Mouse (Mus musculus) frontal cortex, adult (tissue): Measurements from ENCODE around the gene Cmc2.

Experiments used
- ATAC-seq: cut with Nextera tagmentation; 2 replicates; pipeline ENCODE4 v1.9.2; 2017; ENCODE audit warnings: mild to moderate bottlenecking, moderate library complexity, mixed read lengths; ENCODE audit not compliant: low TSS enrichment

Gene Cmc2

DNA sequence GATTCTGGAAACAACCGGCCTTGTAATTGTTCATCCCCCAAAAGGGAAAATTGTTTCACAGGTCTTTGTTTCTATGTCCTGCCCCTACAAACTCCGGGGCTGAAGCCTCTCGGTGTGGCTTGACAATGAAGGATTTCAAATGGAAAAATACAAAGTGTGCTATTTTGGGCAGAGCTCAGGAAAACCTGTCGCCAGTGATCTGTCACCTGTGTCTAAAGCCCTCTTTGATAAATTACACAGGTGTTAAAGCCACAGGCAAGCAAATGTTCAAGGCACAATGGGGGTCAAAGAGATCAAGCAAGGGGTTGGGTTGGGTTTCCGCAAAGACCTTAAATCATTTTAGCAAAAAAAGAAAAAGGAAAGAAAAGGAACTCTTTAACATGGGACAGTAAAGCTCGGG, 78.6 kb downstream of the Cmc2 start:
- ATAC-seq: no peak
